Mouse (Mus musculus): ENCODE data around the gene Hspg2. TPM values are rescaled to one million over a fixed set of nuclear protein-coding genes. Genes with fewer than 3 reads are reported as not detected.

Gene Hspg2
- polyA plus RNA-seq, 1 experiment = 32.5 TPM

GRCm38 (mm10) chr4:137520346-137520745, 51.8 kb downstream of the Hspg2 start:
- Histone ChIP-seq H3K4me3 (ENCODE audit: insufficient read depth, low read depth, low read length) (no peak overlapping the region), H3K4me1 (ENCODE audit: control insufficient read depth, insufficient read depth, insufficient read length, low read length) (no peaks in the 10 kb centered on the region), H3K27ac (replicated peaks; ENCODE audit: low read depth, low read length) (no peak overlapping the region)

DNA sequence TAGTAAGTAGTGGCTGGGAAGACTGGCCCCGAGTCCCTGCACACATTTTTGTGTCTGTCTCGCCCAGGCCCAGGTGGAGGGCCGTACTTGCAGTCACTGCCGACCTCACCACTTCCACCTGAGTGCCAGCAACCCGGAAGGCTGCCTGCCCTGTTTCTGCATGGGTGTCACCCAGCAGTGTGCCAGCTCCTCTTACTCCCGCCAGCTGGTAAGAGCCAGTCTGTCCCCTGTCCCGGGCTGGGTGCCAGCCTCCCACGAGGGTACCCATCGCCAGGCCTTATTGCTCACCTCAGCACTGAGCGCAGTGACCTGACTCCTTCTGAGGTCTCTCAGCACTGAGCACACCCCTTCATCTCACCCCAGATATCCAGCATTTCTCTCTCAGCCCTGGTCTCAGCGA, 53.4 kb downstream of the Hspg2 start:
- Histone ChIP-seq H3K4me3 (ENCODE audit: insufficient read depth, low read depth, low read length) (no peak overlapping the region), H3K27ac (replicated peaks; ENCODE audit: low read depth, low read length) (no peak overlapping the region), H3K4me1 (ENCODE audit: control insufficient read depth, insufficient read depth, insufficient read length, low read length) (no peaks in the 10 kb centered on the region)

- H3K4me1 ChIP-seq (ENCODE audit: control insufficient read depth, insufficient read depth, insufficient read length, low read length) = no peaks in the 10 kb centered on the region
- H3K4me3 ChIP-seq (ENCODE audit: insufficient read depth, low read depth, low read length) = no peak overlapping the region
- H3K27ac ChIP-seq (replicated peaks; ENCODE audit: low read depth, low read length) = no peak overlapping the region
These were observed 56.9 kb downstream of the Hspg2 start for GRCm38 (mm10) chr4:137525426-137525825.

DNA sequence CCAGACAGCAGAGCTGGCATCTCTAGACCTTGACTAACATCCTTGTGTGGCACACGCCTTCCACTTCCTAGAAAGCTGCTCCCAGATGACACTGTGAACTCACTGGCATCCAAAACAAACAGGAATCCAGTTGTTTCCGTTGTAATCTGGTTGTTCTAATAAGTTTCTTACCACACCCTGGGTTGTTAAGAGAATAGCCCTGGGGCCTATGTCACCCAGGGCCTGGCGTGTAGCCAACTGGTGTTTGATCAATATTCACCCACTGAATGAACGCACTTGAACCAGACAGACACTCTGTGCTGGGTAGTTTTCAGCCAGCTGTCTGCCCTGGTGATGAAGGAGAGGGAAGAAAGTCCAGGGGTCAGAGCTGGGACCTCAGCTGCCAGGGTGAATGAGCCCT, 58.8 kb downstream of the Hspg2 start:
- H3K4me3 ChIP-seq (ENCODE audit: insufficient read depth, low read depth, low read length) = no peak overlapping the region
- peak overlapping the region; percentile 15 for H3K27ac ChIP-seq (replicated peaks; ENCODE audit: low read depth, low read length)
- H3K4me1 ChIP-seq (ENCODE audit: control insufficient read depth, insufficient read depth, insufficient read length, low read length) = no peaks in the 10 kb centered on the region

GRCm38 (mm10) chr4:137527872-137528271, 59.3 kb downstream of the Hspg2 start:
- Histone ChIP-seq H3K27ac (replicated peaks; ENCODE audit: low read depth, low read length) (peak overlapping the region; percentile 15; the same call in 1 of the 2 replicates), H3K4me1 (ENCODE audit: control insufficient read depth, insufficient read depth, insufficient read length, low read length) (no peaks in the 10 kb centered on the region), H3K4me3 (ENCODE audit: insufficient read depth, low read depth, low read length) (no peak overlapping the region)

GRCm38 (mm10) chr4:137540356-137540755, 71.8 kb downstream of the Hspg2 start:
- no peaks in the 10 kb centered on the region for H3K4me1 ChIP-seq (ENCODE audit: control insufficient read depth, insufficient read depth, insufficient read length, low read length)
- no peak overlapping the region for H3K27ac ChIP-seq (replicated peaks; ENCODE audit: low read depth, low read length)
- no peak overlapping the region for H3K4me3 ChIP-seq (ENCODE audit: insufficient read depth, low read depth, low read length)

GRCm38 (mm10) chr4:137542968-137543367, 74.4 kb downstream of the Hspg2 start:
- Histone ChIP-seq H3K27ac (replicated peaks; ENCODE audit: low read depth, low read length) (no peak overlapping the region), H3K4me3 (ENCODE audit: insufficient read depth, low read depth, low read length) (no peak overlapping the region), H3K4me1 (ENCODE audit: control insufficient read depth, insufficient read depth, insufficient read length, low read length) (no peaks in the 10 kb centered on the region)

DNA sequence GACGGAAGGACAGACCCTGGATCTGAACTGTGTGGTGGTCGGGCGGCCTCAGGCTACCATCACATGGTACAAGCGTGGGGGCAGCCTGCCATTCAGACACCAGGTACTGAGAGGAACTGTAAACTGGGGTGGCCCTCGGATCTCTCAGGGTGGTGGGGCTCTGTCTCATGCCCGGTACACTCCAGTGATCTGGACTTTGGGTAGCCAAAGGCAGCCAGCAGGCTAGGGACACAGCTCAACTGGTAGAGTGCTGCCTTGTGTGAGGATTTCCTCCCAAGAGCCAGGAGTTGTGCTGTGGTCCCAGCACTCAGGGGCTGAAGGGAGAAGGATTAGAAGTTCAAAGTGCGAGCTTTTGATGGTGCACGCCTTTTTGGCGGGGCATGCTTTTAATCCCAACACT, 77.0 kb downstream of the Hspg2 start:
- no peaks in the 10 kb centered on the region for H3K4me1 ChIP-seq (ENCODE audit: control insufficient read depth, insufficient read depth, insufficient read length, low read length)

GRCm38 (mm10) chr4:137546003-137546525, 77.5 kb downstream of the Hspg2 start:
- no peak overlapping the region for H3K4me3 ChIP-seq (ENCODE audit: insufficient read depth, low read depth, low read length)
- H3K27ac ChIP-seq (replicated peaks; ENCODE audit: low read depth, low read length) = no peak overlapping the region
- no peaks in the 10 kb centered on the region for H3K4me1 ChIP-seq (ENCODE audit: control insufficient read depth, insufficient read depth, insufficient read length, low read length)

More for the DNA sequence above, 77.0 kb downstream of the Hspg2 start:
- Histone ChIP-seq H3K4me3 (ENCODE audit: insufficient read depth, low read depth, low read length) (no peak overlapping the region), H3K27ac (replicated peaks; ENCODE audit: low read depth, low read length) (no peak overlapping the region)

DNA sequence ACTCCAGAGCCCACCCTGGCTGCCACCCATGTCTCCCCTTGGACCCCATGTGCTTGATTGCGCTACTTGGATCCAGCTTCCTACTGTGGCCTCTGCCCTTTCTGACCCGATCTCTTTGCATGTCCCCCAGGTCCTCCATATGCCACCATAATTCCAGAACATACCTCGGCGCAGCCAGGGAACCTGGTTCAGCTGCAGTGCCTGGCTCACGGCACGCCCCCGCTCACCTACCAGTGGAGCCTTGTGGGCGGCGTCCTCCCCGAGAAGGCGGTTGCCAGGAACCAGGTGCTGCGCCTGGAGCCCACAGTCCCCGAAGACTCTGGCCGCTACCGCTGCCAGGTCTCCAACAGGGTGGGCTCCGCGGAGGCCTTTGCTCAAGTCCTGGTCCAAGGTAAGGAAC, 84.9 kb downstream of the Hspg2 start:
- H3K4me3 ChIP-seq (ENCODE audit: insufficient read depth, low read depth, low read length) = no peak overlapping the region
- H3K27ac ChIP-seq (replicated peaks; ENCODE audit: low read depth, low read length) = no peak overlapping the region
- no peaks in the 10 kb centered on the region for H3K4me1 ChIP-seq (ENCODE audit: control insufficient read depth, insufficient read depth, insufficient read length, low read length)

- H3K4me3 ChIP-seq (ENCODE audit: insufficient read depth, low read depth, low read length) = no peak overlapping the region
- H3K27ac ChIP-seq (replicated peaks; ENCODE audit: low read depth, low read length) = no peak overlapping the region
- H3K4me1 ChIP-seq (ENCODE audit: control insufficient read depth, insufficient read depth, insufficient read length, low read length) = no peaks in the 10 kb centered on the region
These were observed 88.2 kb downstream of the Hspg2 start for GRCm38 (mm10) chr4:137556673-137557210.

GRCm38 (mm10) chr4:137569873-137570272, 101.3 kb downstream of the Hspg2 start:
- no peak overlapping the region for H3K4me3 ChIP-seq (ENCODE audit: insufficient read depth, low read depth, low read length)
- no peaks in the 10 kb centered on the region for H3K4me1 ChIP-seq (ENCODE audit: control insufficient read depth, insufficient read depth, insufficient read length, low read length)
- H3K27ac ChIP-seq (replicated peaks; ENCODE audit: low read depth, low read length) = no peak overlapping the region

DNA sequence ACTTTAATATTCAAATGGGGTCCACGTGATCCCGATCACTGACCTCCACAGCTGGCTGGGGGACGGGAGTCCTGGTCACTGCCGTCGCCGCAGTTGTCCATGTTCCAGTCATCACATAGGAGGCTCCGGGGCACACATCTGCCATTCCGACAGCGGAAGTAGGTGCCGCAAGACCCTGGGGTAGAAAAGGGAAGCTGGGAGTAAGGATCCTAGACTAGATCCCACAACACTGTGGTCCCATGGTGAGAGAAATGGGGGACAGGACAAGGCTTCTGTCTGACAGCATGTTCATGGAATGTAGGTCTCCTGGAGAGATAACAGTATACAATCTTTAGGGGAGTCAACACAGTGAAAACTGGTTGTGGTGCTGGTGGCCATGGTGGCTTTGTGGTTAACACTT, 105.9 kb downstream of the Hspg2 start, which contains the start of gene Ldlrad2:
TSS of gene Ldlrad2 (minus strand) at position 101 of the 400 bp plus-strand sequence.
- no peak within 1 kb of the TSS for H3K27ac ChIP-seq (replicated peaks; ENCODE audit: low read depth, low read length)
- H3K4me1 ChIP-seq (ENCODE audit: control insufficient read depth, insufficient read depth, insufficient read length, low read length) = no peaks in the 10 kb centered on the region

GRCm38 (mm10) chr4:137577486-137577885, 108.9 kb downstream of the Hspg2 start:
- H3K27ac ChIP-seq (replicated peaks; ENCODE audit: low read depth, low read length) = no peak overlapping the region
- no peak overlapping the region for H3K4me3 ChIP-seq (ENCODE audit: insufficient read depth, low read depth, low read length)
- no peaks in the 10 kb centered on the region for H3K4me1 ChIP-seq (ENCODE audit: control insufficient read depth, insufficient read depth, insufficient read length, low read length)

More for the DNA sequence above, 105.9 kb downstream of the Hspg2 start, which contains the start of gene Ldlrad2:
- H3K4me3 ChIP-seq (ENCODE audit: insufficient read depth, low read depth, low read length) = no peak within 1 kb of the TSS

DNA sequence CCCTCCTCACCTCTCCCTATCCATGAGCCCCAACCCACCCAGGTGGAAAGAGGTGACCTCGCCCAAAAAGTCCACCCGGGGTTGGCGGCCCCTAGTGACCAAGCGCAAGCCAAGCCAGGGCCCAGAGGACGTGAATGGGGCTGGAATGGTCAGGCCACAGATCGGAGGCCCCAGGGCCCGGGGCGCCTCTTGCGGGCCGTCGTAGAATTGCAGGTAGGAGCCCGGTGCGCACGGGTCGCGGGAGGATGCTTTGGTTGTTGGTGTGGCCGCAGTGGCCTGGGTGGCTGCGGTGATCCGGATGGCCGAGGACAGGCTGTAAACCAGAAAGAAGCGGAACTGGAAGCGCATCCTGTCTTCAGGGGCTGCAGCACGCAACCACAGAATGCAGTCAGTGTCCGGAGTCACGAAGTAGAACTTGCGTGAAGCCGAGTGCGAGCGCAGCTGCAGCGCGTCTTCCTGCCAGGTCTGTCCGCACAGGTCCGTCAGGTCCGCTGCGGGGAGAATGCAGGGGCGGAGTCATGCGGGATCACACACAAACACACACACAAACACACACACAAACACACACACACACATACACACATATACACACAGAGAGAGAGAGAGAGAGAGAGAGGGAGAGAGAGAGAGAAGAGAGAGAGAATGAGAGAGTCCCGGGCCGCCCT, 109.7 kb downstream of the Hspg2 start:
- no peak overlapping the region for H3K4me3 ChIP-seq (ENCODE audit: insufficient read depth, low read depth, low read length)
- no peaks in the 10 kb centered on the region for H3K4me1 ChIP-seq (ENCODE audit: control insufficient read depth, insufficient read depth, insufficient read length, low read length)
- H3K27ac ChIP-seq (replicated peaks; ENCODE audit: low read depth, low read length) = no peak overlapping the region

DNA sequence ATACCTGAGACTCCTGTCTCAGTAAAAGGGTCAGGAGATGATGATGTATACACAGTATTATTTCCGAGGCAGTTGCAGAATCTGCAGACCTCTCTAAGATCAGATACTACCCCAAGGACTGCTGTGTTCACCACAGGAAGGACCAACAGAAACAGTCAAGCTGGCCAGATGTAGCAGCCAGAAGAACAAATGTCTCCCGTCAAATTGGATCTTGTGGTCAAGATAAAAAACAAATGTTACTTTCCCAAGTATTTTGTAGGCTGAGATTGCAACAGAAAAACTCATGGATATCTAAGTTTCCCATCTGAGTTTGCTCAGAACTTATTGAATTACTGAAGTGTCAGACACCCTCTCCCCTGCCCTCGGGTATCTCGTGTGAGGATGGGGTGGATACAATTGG, 111.2 kb downstream of the Hspg2 start:
- H3K4me1 ChIP-seq (ENCODE audit: control insufficient read depth, insufficient read depth, insufficient read length, low read length) = no peaks in the 10 kb centered on the region
- H3K4me3 ChIP-seq (ENCODE audit: insufficient read depth, low read depth, low read length) = no peak overlapping the region
- H3K27ac ChIP-seq (replicated peaks; ENCODE audit: low read depth, low read length) = no peak overlapping the region
